Mouse (Mus musculus): ENCODE results near the gene Gm10282. TPM values are rescaled to one million over a fixed set of nuclear protein-coding genes. Genes with fewer than 3 reads are reported as not detected.

The Gm10282 gene
- total and polyA plus RNA-seq, 3 experiments, result 11.7 to 133 TPM; not detected in 1

DNA sequence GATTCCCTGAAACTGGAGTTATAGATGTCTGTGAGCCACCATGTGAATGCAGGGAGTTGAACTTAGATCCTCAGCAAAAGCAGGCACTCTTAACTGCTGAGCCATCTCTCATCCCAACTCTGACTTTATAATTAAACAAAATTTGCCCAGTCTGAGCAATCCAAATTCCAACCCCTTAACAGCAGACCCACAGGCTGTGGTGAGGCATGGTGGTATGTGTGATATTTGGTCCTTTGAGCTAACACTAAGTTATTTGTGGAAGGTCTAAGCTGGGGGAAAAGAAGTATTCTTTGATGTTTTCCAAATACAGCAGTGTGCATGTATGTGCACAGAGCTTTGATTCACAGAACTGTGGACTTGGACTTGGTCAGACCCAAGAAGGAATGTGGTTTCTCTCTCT, 16.0 kb downstream of the Gm10282 start:
- Histone ChIP-seq H3K27ac (ENCODE audit: control insufficient read depth, low read depth, low read length) (no peak overlapping the region), H3K27me3 (ENCODE audit: control insufficient read depth in 1 of 2, insufficient read depth in 2 of 2, low read length in 2 of 2) (no peaks in the 10 kb centered on the region; a peak in 1 of 4 replicates), H3K4me3 (ENCODE audit: control insufficient read depth in 1 of 2, insufficient read depth in 1 of 2, low read depth in 2 of 2, low read length in 2 of 2) (no peak overlapping the region), H3K9me3 (replicated peaks; ENCODE audit: insufficient read depth, low read length) (no peaks in the 10 kb centered on the region), H3K36me3 (ENCODE audit: control insufficient read depth in 1 of 2, insufficient read depth in 2 of 2, low read length in 2 of 2) (peaks cover 0 to 3% of the 10 kb centered on the region in 2 experiments; a peak in 2 of 4 replicates), H3K9ac (ENCODE audit: control insufficient read depth, low read depth, low read length, poor library complexity, severe bottlenecking) (no peak overlapping the region), H3K4me1 (ENCODE audit: control insufficient read depth in 1 of 2, insufficient read depth in 2 of 2, low read length in 2 of 2) (peaks cover 0 to 11% of the 10 kb centered on the region in 2 experiments; a peak in 2 of 4 replicates), H3K79me2 (ENCODE audit: control insufficient read depth, insufficient read depth, low read length, poor library complexity) (no peaks in the 10 kb centered on the region)
- DNase-seq (ENCODE audit: low read depth, low spot score), result no peak
- TF ChIP-seq POLR2AphosphoS5 (IDR thresholded peaks at IDR 0.05; ENCODE audit: borderline replicate concordance, low read depth, low read length) (no peak), NELFE (IDR thresholded peaks at IDR 0.05; ENCODE audit: low read depth, low read length) (no peak), ZC3H11A (IDR thresholded peaks at IDR 0.05; ENCODE audit: low read depth, low read length) (no peak), ELF1 (IDR thresholded peaks at IDR 0.05; ENCODE audit: low read depth, low read length) (no peak)

DNA sequence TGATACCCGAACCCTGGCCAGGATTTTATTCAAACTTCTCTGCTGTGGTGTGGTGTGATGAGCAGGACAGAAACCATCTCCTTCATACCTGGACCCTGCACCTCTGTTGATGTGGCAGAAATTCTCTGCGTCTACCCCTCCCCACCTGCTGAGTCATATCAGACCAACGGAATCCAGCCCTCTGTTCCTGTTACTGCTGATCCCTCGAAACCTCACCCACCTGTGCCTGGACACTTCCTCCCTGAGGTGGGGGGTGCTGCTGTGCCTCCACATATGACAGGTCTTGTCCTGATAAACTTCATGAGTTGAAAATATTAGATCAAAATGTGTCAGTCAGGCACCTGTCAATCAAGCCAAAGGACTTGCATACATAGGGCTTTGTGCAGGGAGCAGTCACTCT, 19.8 kb downstream of the Gm10282 start:
- Histone ChIP-seq H3K9me3 (replicated peaks; ENCODE audit: insufficient read depth, low read length) (no peaks in the 10 kb centered on the region), H3K9ac (ENCODE audit: control insufficient read depth, low read depth, low read length, poor library complexity, severe bottlenecking) (no peak overlapping the region), H3K79me2 (ENCODE audit: control insufficient read depth, insufficient read depth, low read length, poor library complexity) (no peaks in the 10 kb centered on the region), H3K27me3 (ENCODE audit: control insufficient read depth in 1 of 2, insufficient read depth in 2 of 2, low read length in 2 of 2) (no peaks in the 10 kb centered on the region; a peak in 1 of 4 replicates), H3K36me3 (ENCODE audit: control insufficient read depth in 1 of 2, insufficient read depth in 2 of 2, low read length in 2 of 2) (peaks cover 0 to 3% of the 10 kb centered on the region in 2 experiments; a peak in 2 of 4 replicates), H3K4me1 (ENCODE audit: control insufficient read depth in 1 of 2, insufficient read depth in 2 of 2, low read length in 2 of 2) (peaks cover 0 to 11% of the 10 kb centered on the region in 2 experiments; a peak in 3 of 4 replicates), H3K27ac (ENCODE audit: control insufficient read depth, low read depth, low read length) (no peak overlapping the region), H3K4me3 (ENCODE audit: control insufficient read depth in 1 of 2, insufficient read depth in 1 of 2, low read depth in 2 of 2, low read length in 2 of 2) (no peak overlapping the region)
- DNase-seq (ENCODE audit: low read depth, low spot score), result peak; percentile 33
- TF ChIP-seq ETS1 (IDR thresholded peaks at IDR 0.05; ENCODE audit: low read depth, low read length) (peak; percentile 57; the same call in 1 of the 2 replicates), HCFC1 (IDR thresholded peaks at IDR 0.05; ENCODE audit: low read depth, low read length) (no peak), ZMIZ1 (IDR thresholded peaks at IDR 0.05; ENCODE audit: low read depth, low read length) (no peak), BHLHE40 (IDR thresholded peaks at IDR 0.05; ENCODE audit: borderline replicate concordance, low read depth, low read length) (no peak), MXI1 (IDR thresholded peaks at IDR 0.05; ENCODE audit: low read depth, low read length) (no peak), TCF12 (IDR thresholded peaks at IDR 0.05; ENCODE audit: low read depth, low read length) (0 out of 2 replicates have a peak, but pooled peaks have one; percentile 40), CTCF (IDR thresholded peaks at IDR 0.05 in 2 of 3, conservative IDR thresholded peaks at IDR 0.05 in 1 of 3; ENCODE audit: control insufficient read depth in 1 of 3, insufficient read depth in 1 of 3, low read depth in 2 of 3, low read length in 3 of 3, poor library complexity in 1 of 3, severe bottlenecking in 1 of 3) (no peak), RAD21 (IDR thresholded peaks at IDR 0.05; ENCODE audit: low read depth, low read length) (no peak), UBTF (IDR thresholded peaks at IDR 0.05; ENCODE audit: borderline replicate concordance, insufficient read depth, low read depth, low read length) (no peak), CHD2 (IDR thresholded peaks at IDR 0.05; ENCODE audit: low read length) (no peak), GABPA (IDR thresholded peaks at IDR 0.05; ENCODE audit: low read depth, low read length) (no peak), MAX (IDR thresholded peaks at IDR 0.05; ENCODE audit: low read length) (no peak), USF2 (IDR thresholded peaks at IDR 0.05; ENCODE audit: borderline replicate concordance in 1 of 2, insufficient read depth in 1 of 2, low read depth in 1 of 2, low read length in 2 of 2) (no peak), EP300 (IDR thresholded peaks at IDR 0.05; ENCODE audit: low read depth in 1 of 2, low read length in 2 of 2) (peak in 1 of 2 experiments; percentile 65; a peak in 2 of 4 replicates)
